Mouse (Mus musculus): Measurements from ENCODE around the gene 9630041A04Rik. TPM values are rescaled to one million over a fixed set of nuclear protein-coding genes. Genes with fewer than 3 reads are reported as not detected.

Gene 9630041A04Rik
- total RNA-seq, 1 experiment from 2014 or later = not detected

DNA sequence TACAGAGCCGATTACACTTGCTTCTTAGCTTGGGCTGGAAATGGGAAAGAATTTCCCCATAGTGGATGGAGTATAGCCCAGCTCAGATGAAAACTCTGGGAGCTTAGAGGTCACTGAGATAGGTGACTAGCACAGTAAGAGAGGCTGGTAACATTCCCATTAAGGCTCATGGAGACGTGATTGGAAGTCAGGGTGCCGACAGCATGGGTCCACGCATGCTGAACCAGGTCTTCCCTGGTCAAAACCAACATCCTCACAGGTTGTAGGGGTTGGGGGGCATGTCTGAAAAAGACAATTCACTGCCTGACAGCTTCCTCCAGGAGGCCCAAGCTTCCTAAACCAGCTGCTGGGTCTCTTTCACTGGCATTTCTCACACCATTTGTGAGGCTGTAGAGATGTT is 47.9 kb downstream of the 9630041A04Rik start:
- no peak for ATAC-seq (replicated peaks in 1 of 2; ENCODE audit: insufficient read depth in 1 of 2, low FRiP score in 2 of 2, low TSS enrichment in 1 of 2, low read depth in 1 of 2, poor library complexity in 2 of 2, severe bottlenecking in 2 of 2)

DNA sequence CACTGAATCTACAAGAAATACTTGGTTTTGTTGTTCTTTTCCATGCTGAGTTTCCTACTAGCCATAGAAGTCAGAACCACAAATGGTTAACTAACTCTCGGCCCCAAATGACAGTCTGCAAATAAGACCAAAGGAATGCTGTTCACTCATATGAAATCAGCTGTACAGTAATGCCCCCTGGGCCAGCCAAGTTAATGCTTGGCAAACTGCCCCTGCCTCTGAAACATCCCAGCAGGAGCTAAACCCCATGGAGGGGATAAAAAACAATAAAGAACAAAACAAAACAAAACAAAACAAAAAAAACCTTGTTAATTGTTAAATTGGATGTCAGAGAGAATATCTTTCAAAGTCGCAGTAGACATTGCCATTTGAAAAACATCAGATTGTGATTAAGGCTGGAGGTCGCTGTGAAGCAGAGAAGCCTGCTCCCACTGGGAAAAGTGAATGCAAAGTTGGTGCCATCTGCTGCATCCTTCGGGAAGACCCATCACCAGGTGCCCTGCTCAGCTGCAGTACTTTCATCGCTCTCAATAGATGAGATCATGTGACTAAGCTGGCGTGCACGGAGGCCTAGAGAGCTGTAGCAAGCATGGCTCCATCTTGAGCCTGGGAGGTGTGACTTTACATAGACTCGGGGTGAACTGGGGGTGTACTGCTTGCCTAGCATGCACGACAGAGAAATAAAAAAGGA is 49.7 kb downstream of the 9630041A04Rik start:
- ATAC-seq (replicated peaks in 1 of 2; ENCODE audit: insufficient read depth in 1 of 2, low FRiP score in 2 of 2, low TSS enrichment in 1 of 2, low read depth in 1 of 2, poor library complexity in 2 of 2, severe bottlenecking in 2 of 2) = no peak

DNA sequence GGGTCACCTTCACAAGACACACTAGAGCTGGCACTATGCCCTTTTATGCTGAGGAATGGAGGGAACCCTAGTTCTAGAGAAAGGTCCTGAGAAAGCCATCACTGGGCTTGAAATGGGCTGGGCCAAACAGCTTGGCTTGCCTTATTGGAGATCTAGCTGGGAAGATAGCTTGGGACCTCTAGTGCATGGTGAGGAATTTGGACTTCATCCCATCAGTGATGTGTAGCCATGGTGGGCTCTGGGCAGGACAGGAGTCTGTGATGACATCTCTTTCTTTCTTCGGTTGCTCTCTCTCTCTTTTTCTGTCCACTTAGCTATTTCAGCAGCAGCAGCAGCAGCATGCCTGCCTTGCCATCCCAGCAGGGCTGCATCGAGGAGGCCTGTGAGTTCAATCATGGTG is 53.4 kb downstream of the 9630041A04Rik start:
- no peak for ATAC-seq (replicated peaks in 1 of 2; ENCODE audit: insufficient read depth in 1 of 2, low FRiP score in 2 of 2, low TSS enrichment in 1 of 2, low read depth in 1 of 2, poor library complexity in 2 of 2, severe bottlenecking in 2 of 2)

DNA sequence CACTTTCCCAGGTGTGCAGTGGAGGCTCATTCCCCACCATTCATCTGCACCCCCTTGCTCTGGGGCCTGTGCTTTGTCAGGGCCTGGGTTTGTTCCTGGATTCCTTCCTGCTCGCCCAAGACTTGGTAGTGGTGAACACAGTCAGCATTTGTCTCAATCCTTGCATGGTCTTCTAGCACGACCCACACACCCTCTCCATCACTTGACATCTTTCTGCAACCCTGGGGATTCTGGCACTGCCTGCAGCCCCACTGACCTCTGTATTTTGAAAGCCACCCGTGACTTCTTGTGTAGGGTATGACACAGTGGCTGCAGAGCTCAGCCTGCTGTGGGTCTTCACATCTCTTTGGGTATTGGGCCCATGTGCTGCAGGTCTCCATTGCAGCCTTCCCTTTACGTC is 57.1 kb downstream of the 9630041A04Rik start:
- no peak for ATAC-seq (replicated peaks in 1 of 2; ENCODE audit: insufficient read depth in 1 of 2, low FRiP score in 2 of 2, low TSS enrichment in 1 of 2, low read depth in 1 of 2, poor library complexity in 2 of 2, severe bottlenecking in 2 of 2)

DNA sequence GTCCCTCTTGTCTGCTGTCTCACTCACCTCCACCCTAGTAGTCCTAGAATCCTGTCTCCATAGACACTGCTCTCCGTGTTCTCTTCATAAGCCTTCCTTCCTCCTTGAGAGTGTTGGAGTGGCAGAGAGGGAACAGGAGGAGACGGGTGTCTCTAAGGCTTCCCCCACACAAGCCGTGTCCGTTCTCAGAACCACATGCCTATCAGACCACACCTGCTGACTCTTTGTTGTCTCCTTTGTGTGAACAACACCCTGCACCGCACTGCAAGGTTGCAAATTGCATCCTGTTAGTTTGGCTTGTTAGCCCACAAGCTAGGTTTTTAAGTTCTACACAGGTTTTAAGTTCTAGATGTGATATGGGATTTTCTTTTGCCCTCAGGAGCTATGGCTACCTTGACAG is 57.7 kb downstream of the 9630041A04Rik start:
- ATAC-seq (replicated peaks in 1 of 2; ENCODE audit: insufficient read depth in 1 of 2, low FRiP score in 2 of 2, low TSS enrichment in 1 of 2, low read depth in 1 of 2, poor library complexity in 2 of 2, severe bottlenecking in 2 of 2) = no peak

DNA sequence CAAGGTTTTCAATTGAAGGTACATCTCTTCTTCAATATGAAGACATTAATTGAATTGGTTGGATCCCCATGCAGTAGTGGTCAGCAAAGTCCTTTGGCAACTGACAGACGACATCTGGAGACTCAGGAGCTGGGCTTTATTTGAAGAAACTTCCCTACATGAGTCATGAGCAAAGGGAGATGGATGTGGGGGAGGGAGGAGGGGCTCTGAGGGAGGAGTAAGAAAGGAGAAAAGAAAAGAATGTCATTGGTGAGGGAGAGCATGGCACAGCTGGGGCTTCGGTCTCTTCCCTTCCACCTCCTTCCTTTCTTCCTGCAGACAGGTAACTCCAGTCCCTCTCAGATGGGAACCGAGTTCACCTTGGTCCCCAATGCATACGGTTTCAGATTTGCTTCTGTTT is 61.2 kb downstream of the 9630041A04Rik start:
- ATAC-seq (replicated peaks in 1 of 2; ENCODE audit: insufficient read depth in 1 of 2, low FRiP score in 2 of 2, low TSS enrichment in 1 of 2, low read depth in 1 of 2, poor library complexity in 2 of 2, severe bottlenecking in 2 of 2) = no peak

DNA sequence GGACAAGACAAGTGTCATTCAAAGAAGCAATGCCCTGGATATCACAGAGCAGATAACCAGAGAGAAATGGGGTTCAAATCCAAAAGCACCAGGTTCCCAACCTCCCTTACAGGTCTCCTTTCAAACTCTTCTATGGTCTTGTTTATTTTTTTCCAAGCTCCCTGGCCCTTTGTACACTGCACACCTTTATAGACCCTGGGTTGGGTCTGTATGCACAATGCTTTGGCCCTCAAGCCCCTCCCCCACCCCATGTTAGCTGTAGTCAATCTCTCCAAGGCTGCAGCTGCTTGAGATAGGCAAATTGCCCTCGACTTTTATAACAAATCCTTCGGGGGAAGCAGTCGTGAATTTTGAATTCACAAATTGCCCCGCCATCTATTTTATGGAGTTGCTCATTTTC is 63.2 kb downstream of the 9630041A04Rik start:
- no peak for ATAC-seq (replicated peaks in 1 of 2; ENCODE audit: insufficient read depth in 1 of 2, low FRiP score in 2 of 2, low TSS enrichment in 1 of 2, low read depth in 1 of 2, poor library complexity in 2 of 2, severe bottlenecking in 2 of 2)

DNA sequence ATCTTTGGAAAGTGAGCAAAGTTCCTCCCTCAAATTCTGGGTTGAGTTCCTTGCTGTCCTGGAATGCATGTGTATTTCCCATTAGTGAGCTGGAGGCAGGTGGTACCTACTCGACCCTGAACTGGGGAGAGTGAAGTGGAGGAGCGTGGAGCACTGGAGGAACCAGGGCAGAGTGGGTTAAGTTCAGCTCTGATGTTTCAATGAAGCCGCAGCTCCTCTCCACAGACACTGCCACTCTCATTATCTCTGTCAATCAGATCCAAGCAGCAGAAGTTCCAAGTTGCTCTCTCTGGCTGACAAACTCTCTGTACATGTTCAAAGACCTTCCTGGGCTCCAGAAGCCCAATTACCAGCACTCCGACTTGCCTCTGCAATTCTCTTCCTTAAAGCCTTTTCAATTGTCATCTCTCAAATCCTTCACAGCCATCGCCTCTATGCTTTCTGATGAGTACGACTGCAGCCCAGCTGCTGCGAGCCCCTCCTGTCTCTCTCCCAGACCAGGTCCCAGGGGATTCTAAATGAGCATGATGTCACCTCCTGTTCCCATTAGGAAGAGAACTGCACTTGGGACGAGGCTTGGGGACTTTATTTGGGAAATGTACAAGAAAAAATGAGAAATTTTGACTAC is 72.4 kb downstream of the 9630041A04Rik start:
- no peak for ATAC-seq (replicated peaks in 1 of 2; ENCODE audit: insufficient read depth in 1 of 2, low FRiP score in 2 of 2, low TSS enrichment in 1 of 2, low read depth in 1 of 2, poor library complexity in 2 of 2, severe bottlenecking in 2 of 2)

DNA sequence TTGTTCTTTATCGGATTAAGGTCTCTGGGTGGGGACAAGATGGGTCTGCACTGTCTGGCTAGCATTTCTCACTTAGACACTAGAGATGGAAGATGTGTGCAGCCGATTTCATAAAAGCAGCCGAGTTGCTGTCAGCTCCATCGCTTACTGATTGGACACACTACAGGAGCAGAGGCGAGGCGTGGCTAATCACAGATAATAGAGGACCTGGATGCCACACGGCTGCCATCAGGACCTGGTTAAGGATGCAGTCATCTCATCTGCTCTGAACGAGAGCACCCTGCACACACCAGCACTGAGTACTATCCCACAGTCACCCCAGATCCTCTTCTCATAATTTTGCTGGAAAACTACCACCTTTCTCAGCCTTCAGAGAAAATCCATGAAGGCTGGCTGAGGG is 73.2 kb downstream of the 9630041A04Rik start:
- no peak for ATAC-seq (replicated peaks in 1 of 2; ENCODE audit: insufficient read depth in 1 of 2, low FRiP score in 2 of 2, low TSS enrichment in 1 of 2, low read depth in 1 of 2, poor library complexity in 2 of 2, severe bottlenecking in 2 of 2)

DNA sequence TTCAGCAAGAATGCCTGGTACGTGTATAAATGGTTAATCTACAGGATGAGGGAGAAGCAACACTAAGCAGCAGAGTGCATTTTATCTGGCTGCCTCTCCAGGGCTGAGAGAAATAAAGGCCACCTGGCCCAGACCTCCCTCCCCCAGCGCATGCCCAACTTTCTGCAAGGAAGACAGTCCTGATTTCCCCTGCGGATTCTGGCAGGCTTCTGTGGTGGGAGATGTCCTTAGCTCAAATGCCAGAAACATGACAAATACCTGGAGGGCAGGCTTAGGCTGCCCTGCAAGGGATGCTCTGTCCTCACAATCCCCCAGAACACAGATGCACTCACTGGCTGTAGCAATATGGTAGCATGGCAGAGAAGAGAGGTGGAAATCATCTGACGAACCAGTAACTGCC is 76.4 kb downstream of the 9630041A04Rik start:
- ATAC-seq (replicated peaks in 1 of 2; ENCODE audit: insufficient read depth in 1 of 2, low FRiP score in 2 of 2, low TSS enrichment in 1 of 2, low read depth in 1 of 2, poor library complexity in 2 of 2, severe bottlenecking in 2 of 2) = no peak

DNA sequence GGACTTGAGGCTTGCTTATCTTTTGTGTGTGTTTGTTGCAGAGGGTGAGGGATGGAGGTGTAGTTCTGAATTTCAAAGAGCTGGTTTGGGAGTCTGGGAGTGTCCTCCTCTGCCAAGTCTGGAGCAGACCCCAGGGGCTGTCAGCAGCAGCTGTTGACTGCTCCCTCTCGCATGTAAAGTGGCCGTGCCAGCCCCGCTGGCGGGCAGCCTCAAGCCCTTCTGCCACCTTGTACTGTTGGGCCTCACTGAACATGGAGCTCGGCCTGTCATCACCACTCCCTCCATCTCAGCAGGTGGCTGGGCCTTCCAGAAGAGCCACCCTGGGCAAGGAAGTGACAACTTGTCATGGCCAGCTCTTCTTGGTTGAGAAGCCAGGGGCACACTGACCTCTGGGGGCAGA is 77.4 kb downstream of the 9630041A04Rik start:
- ATAC-seq (replicated peaks in 1 of 2; ENCODE audit: insufficient read depth in 1 of 2, low FRiP score in 2 of 2, low TSS enrichment in 1 of 2, low read depth in 1 of 2, poor library complexity in 2 of 2, severe bottlenecking in 2 of 2) = no peak

DNA sequence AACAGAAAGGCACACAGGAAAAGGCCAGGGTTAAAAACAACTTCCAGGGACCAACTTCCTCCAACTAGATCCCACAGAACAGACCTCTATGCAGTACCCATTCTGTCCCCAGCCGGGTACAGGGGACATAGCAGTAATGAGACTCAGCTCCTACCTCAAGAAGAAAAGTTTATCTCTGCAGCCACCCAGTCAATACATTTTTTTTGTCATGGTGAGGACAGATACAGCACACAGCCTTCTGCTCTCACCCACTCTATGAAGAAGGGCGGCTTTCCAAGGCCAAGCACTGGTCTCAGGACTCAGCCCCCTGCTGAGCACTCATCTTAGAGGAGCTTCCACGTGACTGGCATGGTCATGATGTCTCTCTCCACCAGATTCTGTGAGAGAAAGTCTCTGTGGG is 78.5 kb downstream of the 9630041A04Rik start:
- no peak for ATAC-seq (replicated peaks in 1 of 2; ENCODE audit: insufficient read depth in 1 of 2, low FRiP score in 2 of 2, low TSS enrichment in 1 of 2, low read depth in 1 of 2, poor library complexity in 2 of 2, severe bottlenecking in 2 of 2)

DNA sequence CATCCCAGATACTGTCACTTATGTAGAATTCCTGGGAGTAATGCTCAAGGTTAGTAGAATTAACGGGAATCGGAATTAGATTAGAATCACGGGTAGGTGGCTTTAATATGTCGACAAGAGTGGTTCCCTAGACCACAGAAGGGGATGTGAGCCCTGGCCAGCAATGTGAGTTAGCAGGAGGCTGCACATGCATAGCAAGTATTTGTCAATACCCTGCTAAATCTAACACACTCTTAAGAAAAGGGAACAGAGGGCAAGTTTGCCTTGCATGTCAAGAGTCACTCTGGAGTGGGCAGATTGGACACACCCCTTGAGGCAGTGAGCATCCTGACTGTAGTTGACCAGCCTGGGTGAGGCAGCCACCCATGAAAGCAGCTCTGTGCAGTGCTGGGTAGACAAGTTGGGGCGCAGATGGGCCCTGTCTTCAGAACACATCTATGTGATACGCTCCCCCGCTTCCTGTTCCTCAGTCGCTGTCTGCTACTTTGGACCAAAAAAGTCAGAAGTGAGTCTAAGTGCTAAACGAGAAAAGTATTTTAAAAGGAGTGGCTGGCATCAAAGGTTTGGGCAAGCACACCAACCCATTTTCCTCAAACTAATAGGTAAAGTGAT is 80.5 kb downstream of the 9630041A04Rik start:
- no peak for ATAC-seq (replicated peaks in 1 of 2; ENCODE audit: insufficient read depth in 1 of 2, low FRiP score in 2 of 2, low TSS enrichment in 1 of 2, low read depth in 1 of 2, poor library complexity in 2 of 2, severe bottlenecking in 2 of 2)

DNA sequence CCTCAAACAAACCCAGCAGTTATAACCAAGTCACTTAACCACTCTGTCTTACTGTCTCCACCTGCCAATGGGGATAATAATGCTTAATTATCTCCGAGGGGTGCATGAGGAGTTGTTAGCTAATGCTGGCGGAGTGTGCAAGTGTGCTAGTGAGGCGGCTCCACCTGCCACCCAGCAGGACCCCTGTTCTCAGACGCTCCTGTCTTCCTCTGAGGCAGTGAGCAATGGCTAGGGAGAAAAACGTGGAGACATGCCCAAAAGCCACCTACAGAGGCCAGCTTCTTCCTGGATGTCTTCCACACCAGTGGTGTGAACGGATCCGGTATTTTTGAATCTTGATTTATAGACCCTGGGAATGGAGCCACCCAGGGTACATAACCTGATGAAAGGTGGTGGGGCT is 83.7 kb downstream of the 9630041A04Rik start:
- no peak for ATAC-seq (replicated peaks in 1 of 2; ENCODE audit: insufficient read depth in 1 of 2, low FRiP score in 2 of 2, low TSS enrichment in 1 of 2, low read depth in 1 of 2, poor library complexity in 2 of 2, severe bottlenecking in 2 of 2)

DNA sequence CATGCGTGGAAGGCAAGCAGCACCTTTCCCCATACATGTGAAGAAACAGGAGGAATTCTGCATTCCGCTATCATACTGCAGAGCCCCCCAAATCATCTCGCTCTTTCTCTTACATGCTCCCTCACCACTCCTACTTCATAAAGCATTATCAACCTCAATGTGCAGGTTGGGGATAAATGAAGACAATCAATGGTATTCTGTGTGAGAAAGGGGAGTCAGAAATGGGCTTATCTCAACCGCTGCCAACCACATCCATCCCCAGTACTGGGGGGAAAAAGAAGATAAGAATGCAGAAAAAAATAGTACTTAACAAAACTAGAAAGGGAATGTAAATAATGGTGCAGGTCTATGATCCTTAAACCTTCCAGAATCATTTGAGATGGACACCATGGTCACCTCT is 84.2 kb downstream of the 9630041A04Rik start:
- no peak for ATAC-seq (replicated peaks in 1 of 2; ENCODE audit: insufficient read depth in 1 of 2, low FRiP score in 2 of 2, low TSS enrichment in 1 of 2, low read depth in 1 of 2, poor library complexity in 2 of 2, severe bottlenecking in 2 of 2)

DNA sequence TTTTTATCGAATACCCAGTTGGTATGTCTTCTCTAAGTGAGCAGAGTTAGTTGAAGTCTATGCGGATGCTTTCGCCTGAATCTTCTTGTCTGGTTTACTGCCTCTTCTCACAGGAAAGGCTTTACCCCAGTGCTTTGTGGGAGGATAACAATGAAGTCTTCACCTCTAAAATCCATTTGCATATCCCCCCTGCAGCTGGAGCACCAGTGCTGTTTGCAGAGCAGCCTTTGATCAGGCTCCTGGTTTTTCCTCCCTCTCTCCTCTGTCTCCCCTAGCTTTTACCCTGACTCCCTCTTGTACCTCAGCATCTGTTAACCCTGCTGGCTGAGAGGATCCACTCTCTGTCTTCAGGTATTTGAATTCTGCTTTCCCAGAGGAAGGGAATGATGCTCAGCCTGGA is 88.5 kb downstream of the 9630041A04Rik start:
- ATAC-seq (replicated peaks in 1 of 2; ENCODE audit: insufficient read depth in 1 of 2, low FRiP score in 2 of 2, low TSS enrichment in 1 of 2, low read depth in 1 of 2, poor library complexity in 2 of 2, severe bottlenecking in 2 of 2) = 0 out of 4 replicates have a peak, but pooled peaks of 1 of the 2 experiments have one; percentile 12

DNA sequence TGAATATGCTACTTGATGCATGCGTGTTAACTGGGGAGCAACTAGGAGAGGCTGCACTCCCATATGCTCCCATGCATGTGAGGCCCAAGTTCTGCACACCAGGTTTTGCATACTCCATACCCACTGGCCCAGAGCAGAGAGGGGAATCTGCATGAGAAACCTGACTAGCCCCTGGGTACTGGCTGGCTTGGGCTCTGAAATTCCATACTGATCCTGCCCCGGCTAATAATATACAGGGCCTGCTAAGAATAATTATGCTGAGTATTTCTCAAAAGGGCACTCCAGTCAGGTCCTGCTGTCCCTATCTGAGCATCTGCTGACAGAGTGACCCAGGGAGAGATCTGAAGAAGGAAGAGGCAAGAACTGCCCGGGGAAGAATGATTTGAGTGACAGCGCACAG is 92.9 kb downstream of the 9630041A04Rik start:
- no peak for ATAC-seq (replicated peaks in 1 of 2; ENCODE audit: insufficient read depth in 1 of 2, low FRiP score in 2 of 2, low TSS enrichment in 1 of 2, low read depth in 1 of 2, poor library complexity in 2 of 2, severe bottlenecking in 2 of 2)

DNA sequence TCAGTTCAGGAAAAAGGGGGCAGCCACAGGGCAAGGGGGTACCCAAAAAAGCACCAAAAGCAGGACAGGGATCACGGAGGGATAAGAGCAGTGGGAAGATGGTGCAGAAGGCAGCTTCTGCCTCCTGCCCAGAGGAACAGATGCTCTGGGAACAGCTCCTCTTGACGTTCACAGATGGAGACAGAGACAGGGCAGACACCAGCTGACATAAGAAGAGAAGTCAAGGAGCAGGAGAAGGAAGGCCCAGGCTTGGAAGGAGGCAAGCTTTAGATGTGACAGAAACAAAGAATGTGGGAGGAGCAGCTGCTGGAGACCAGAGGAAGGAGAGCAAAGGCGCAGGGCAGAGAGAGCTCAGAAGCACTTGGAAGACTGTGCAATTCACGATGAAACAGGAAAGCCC is 94.6 kb downstream of the 9630041A04Rik start:
- ATAC-seq (replicated peaks in 1 of 2; ENCODE audit: insufficient read depth in 1 of 2, low FRiP score in 2 of 2, low TSS enrichment in 1 of 2, low read depth in 1 of 2, poor library complexity in 2 of 2, severe bottlenecking in 2 of 2) = no peak

DNA sequence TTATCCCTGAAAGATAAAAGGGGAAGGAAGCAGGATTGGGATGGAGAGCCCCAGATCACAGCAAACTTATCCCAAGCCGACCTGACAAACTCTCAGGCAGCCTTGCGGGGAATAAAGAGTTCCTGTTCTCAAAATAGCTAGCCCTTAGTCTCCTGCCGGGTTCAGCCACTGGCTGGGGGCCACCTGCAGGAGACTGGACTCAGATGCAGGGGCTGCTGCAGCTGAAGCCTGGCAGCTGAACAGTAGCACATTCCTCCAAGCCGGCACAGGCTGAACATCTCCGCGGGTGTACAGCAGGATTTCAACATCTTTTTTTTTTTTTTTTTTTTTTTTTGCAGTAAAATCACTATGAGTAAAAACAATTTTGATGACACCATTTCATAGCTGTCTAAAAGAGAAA is 110.2 kb downstream of the 9630041A04Rik start:
- ATAC-seq (replicated peaks in 1 of 2; ENCODE audit: insufficient read depth in 1 of 2, low FRiP score in 2 of 2, low TSS enrichment in 1 of 2, low read depth in 1 of 2, poor library complexity in 2 of 2, severe bottlenecking in 2 of 2) = peak; percentile 66 to 71
